Comparison of ENCODE assay signal across 8 mouse cellular contexts in the genomic region with DNA sequence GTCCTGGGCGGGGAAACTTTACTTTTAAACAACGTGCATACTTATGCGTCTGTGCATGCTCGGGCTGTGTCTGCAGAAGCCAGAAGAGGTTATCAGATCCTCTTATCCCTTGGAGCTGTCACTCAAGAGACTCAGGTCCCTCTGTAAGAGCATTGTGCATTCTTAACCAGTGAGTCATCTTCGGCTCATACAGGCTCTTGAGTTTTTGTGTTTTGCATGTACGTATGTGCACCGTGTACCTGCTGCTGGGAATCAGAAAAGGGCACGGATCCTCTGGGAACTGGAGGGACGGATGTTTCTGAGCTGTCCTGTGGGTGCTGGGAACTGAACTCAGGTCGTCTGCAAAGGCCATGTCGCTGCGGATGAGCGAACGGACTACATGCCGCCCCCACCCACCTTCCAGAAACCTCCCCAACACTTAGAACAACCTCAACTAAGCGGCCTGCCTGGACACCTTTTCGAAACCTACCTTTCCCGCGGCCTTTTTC. TPM values are rescaled to one million over a fixed set of nuclear protein-coding genes. Genes with fewer than 3 reads are reported as not detected.
A peak's percentile ranks its signal among the peaks of the same experiment; 100 is the strongest.
DNase-seq lines count a peak whose midpoint lies in the region; ATAC-seq lines count a peak whose summit lies in the region.

No protein-coding gene starts in this region.

- H3K27me3 ChIP-seq in forebrain, embryonic 14.5 days (replicated peaks; ENCODE audit: control insufficient read depth, insufficient read depth, low read length): no peaks in the 10 kb centered on the region
- peaks cover 23% of the 10 kb centered on the region for H3K27me3 ChIP-seq in midbrain, embryonic 12.5 days

- H3K9ac ChIP-seq in forebrain, embryonic 14.5 days (ENCODE audit: low read length): peak overlapping the region; percentile 97
- peak overlapping the region; percentile 97 for H3K9ac ChIP-seq in midbrain, embryonic 12.5 days (replicated peaks)

- H3K4me2 ChIP-seq in forebrain, embryonic 14.5 days (ENCODE audit: low read length): peak overlapping the region; percentile 93
- peak overlapping the region; percentile 89 for H3K4me2 ChIP-seq in midbrain, embryonic 12.5 days (replicated peaks)

- peaks cover 20% of the 10 kb centered on the region for H3K4me1 ChIP-seq in forebrain, embryonic 14.5 days (ENCODE audit: control insufficient read depth, insufficient read depth, low read length)
- peaks cover 29% of the 10 kb centered on the region for H3K4me1 ChIP-seq in midbrain, embryonic 12.5 days

- no peaks in the 10 kb centered on the region for H3K9me3 ChIP-seq in forebrain, embryonic 14.5 days (replicated peaks; ENCODE audit: control insufficient read depth, low read length)
- no peaks in the 10 kb centered on the region for H3K9me3 ChIP-seq in midbrain, embryonic 12.5 days

- peak overlapping the region; percentile 96 for H3K4me3 ChIP-seq in forebrain, embryonic 14.5 days (ENCODE audit: low read depth, low read length)
- H3K4me3 ChIP-seq in midbrain, embryonic 12.5 days: peak overlapping the region; percentile 95

- H3K27ac ChIP-seq in forebrain, embryonic 14.5 days (ENCODE audit: low read depth, low read length): peak overlapping the region; percentile 96
- H3K27ac ChIP-seq in midbrain, embryonic 12.5 days (replicated peaks): peak overlapping the region; percentile 99

- peak; percentile 4 to 11 for DNase-seq in layer of hippocampus, postnatal 25 days (ENCODE audit: extremely low spot score in 1 of 2, low spot score in 1 of 2)
- no peak for DNase-seq in layer of hippocampus, postnatal 14 days (ENCODE audit: low spot score in 2 of 2)
- peak; percentile 81 for DNase-seq in R1 (ENCODE audit: low read depth, low spot score)
- peak; percentile 25 for DNase-seq in forebrain, embryonic 14.5 days (ENCODE audit: low spot score)
- peak; percentile 11 for DNase-seq in kidney, postnatal 14 days

- WGBS in forebrain, embryonic 14.5 days: 4% methylated on average over 19 of the region's 19 CpGs
- WGBS in midbrain, embryonic 12.5 days: 7% methylated on average over 19 of the region's 19 CpGs

- peaks cover 44% of the 10 kb centered on the region for H3K36me3 ChIP-seq in forebrain, embryonic 14.5 days (ENCODE audit: control insufficient read depth, insufficient read depth, low read length)
- H3K36me3 ChIP-seq in midbrain, embryonic 12.5 days: peaks cover 44% of the 10 kb centered on the region

- ATAC-seq in forebrain, embryonic 14.5 days: no peak
- no peak for ATAC-seq in midbrain, embryonic 12.5 days (ENCODE audit: low FRiP score, low read depth)
- ATAC-seq in frontal cortex, adult (ENCODE audit: low TSS enrichment): no peak
- ATAC-seq in inflammation-experienced regulatory T-cells, adult 6 months: no peak

RNA-seq across cellular contexts. Expression of a gene that starts 0.8 kb away (rescaled TPM):
- total RNA-seq in layer of hippocampus, postnatal 25 days (2021): 10 to 100 TPM; 64.8 to 77.2 TPM
- total RNA-seq in layer of hippocampus, postnatal 14 days (2021): 10 to 100 TPM; 69.3 to 81.1 TPM
- polyA plus RNA-seq in forebrain, embryonic 14.5 days (2014; fragmentation: Nextera tagmentation; extraction: Ambion mirVana): 520 and 536 TPM in 2 replicates
- polyA plus RNA-seq in midbrain, embryonic 12.5 days (2016; fragmentation: Nextera tagmentation; extraction: Ambion mirVana): 718 and 726 TPM in 2 replicates
- 10 to 100 TPM; 57.3 to 89.3 (median 57.4) TPM for polyA plus RNA-seq in inflammation-experienced regulatory T-cells, adult 6 months (2017; shearing (Covaris generic))

RNA-seq across cellular contexts. Expression of a gene that starts 18.5 kb away (rescaled TPM):
- 10 to 100 TPM; 58.1 to 75.6 TPM for total RNA-seq in layer of hippocampus, postnatal 25 days (2021)
- total RNA-seq in layer of hippocampus, postnatal 14 days (2021): 10 to 100 TPM; 64.6 to 76.0 TPM
- 188 and 204 TPM in 2 replicates for polyA plus RNA-seq in forebrain, embryonic 14.5 days (2014; fragmentation: Nextera tagmentation; extraction: Ambion mirVana)
- polyA plus RNA-seq in midbrain, embryonic 12.5 days (2016; fragmentation: Nextera tagmentation; extraction: Ambion mirVana): 116 and 124 TPM in 2 replicates
- 10 to 100 TPM; 11.3 to 23.6 (median 18.2) TPM for polyA plus RNA-seq in inflammation-experienced regulatory T-cells, adult 6 months (2017; shearing (Covaris generic))

RNA-seq across cellular contexts. Expression of a gene that starts 44.4 kb away (rescaled TPM):
- total RNA-seq in layer of hippocampus, postnatal 25 days (2021): 100 to 1,000 TPM; 120 to 147 TPM
- total RNA-seq in layer of hippocampus, postnatal 14 days (2021): 100 to 1,000 TPM; 119 to 123 TPM
- 270 and 272 TPM in 2 replicates for polyA plus RNA-seq in forebrain, embryonic 14.5 days (2014; fragmentation: Nextera tagmentation; extraction: Ambion mirVana)
- polyA plus RNA-seq in midbrain, embryonic 12.5 days (2016; fragmentation: Nextera tagmentation; extraction: Ambion mirVana): 210 and 222 TPM in 2 replicates
- 10 to 100 TPM; 26.9 to 55.5 (median 47.3) TPM for polyA plus RNA-seq in inflammation-experienced regulatory T-cells, adult 6 months (2017; shearing (Covaris generic))

Comparison
In these comparisons a context has a peak if more than half of its experiments do, and no peak if none do; other contexts are left out.
1. DNase-seq: peak in layer of hippocampus, postnatal 25 days (2 of 2), R1 (single experiment), forebrain, embryonic 14.5 days (single experiment) and kidney, postnatal 14 days (single experiment); none in layer of hippocampus, postnatal 14 days (0 of 2).